Mouse (Mus musculus) lung, postnatal 0 days (tissue): ENCODE data around the gene Ucp3. TPM values are rescaled to one million over a fixed set of nuclear protein-coding genes. Genes with fewer than 3 reads are reported as not detected.
A peak's percentile ranks its signal among the peaks of the same experiment; 100 is the strongest.

ENCODE experiments used
- ATAC-seq: fragments of 200-750 bp; cut with Nextera tagmentation; 2 replicates; pipeline ENCODE4 v1.8.0; 2017; ENCODE audit warnings: moderate library complexity
- DNase-seq: peaks from one replicate; pipeline ENCODE4 v3.0.0-alpha.2; 2016; ENCODE audit warnings: low spot score
- H3K27ac ChIP-seq: fragments of 300-500 bp; sonication (generic); 2 replicates; pipeline ENCODE4 v1.5.1; 2014; ENCODE audit warnings: antibody characterized with exemption, mild to moderate bottlenecking, low read length, mixed read lengths
- H3K27me3 ChIP-seq: fragments of 300-500 bp; sonication (generic); replicated peaks from 2 replicates; pipeline ENCODE4 v1.6.1; 2014; ENCODE audit warnings: low read length, mixed read lengths; ENCODE audit not compliant: insufficient read depth
- H3K36me3 ChIP-seq: fragments of 300-500 bp; sonication (generic); 2 replicates; pipeline ENCODE4 v1.6.1; 2014; ENCODE audit warnings: low read length, mixed read lengths; ENCODE audit not compliant: insufficient read depth
- H3K4me1 ChIP-seq: fragments of 300-500 bp; sonication (generic); 2 replicates; pipeline ENCODE4 v1.6.1; 2014; ENCODE audit warnings: antibody characterized with exemption, low read depth, low read length, mixed read lengths; ENCODE audit not compliant: insufficient read depth
- H3K4me2 ChIP-seq: fragments of 300-500 bp; sonication (generic); replicated peaks from 2 replicates; pipeline ENCODE4 v1.6.1; 2014; ENCODE audit warnings: low read depth, mild to moderate bottlenecking, low read length, moderate library complexity, mixed read lengths
- H3K4me3 ChIP-seq: fragments of 300-500 bp; sonication (generic); 2 replicates; pipeline ENCODE4 v1.5.1; 2014; ENCODE audit warnings: low read depth, low read length
- H3K9ac ChIP-seq: fragments of 300-500 bp; sonication (generic); replicated peaks from 2 replicates; pipeline ENCODE4 v1.6.1; 2014; ENCODE audit warnings: low read depth, mild to moderate bottlenecking
- H3K9me3 ChIP-seq: fragments of 300-500 bp; sonication (generic); 2 replicates; pipeline ENCODE4 v1.6.1; 2016; ENCODE audit warnings: low read length, mixed read lengths
- CTCF ChIP-seq: IDR thresholded peaks from 2 replicates; pipeline ENCODE4 v1.5.1; 2016; ENCODE audit warnings: antibody characterized with exemption, mild to moderate bottlenecking
- EP300 ChIP-seq: IDR thresholded peaks from 2 replicates; pipeline ENCODE4 v1.6.1; 2016; ENCODE audit warnings: antibody characterized with exemption, mild to moderate bottlenecking, control low read depth
- WGBS: fragments of 180-500 bp; shearing (Covaris S2); extraction: QIAGEN DNeasy Blood & Tissue Kit; methylation state at CpG from one replicate; pipeline ENCODE4 v1.1.7; 2014; 5-methylcytosine and 5-hydroxymethylcytosine counted together
- polyA plus RNA-seq: library from polyadenylated mRNA; unstranded; fragments of >200 nt; fragmentation: Nextera tagmentation; extraction: Ambion mirVana; gene quantifications from 2 replicates; pipeline ENCODE4 v1.2.1, GENCODE M21; 2015

The Ucp3 gene
- polyA plus RNA-seq, 1 experiment from 2014 or later: 0.08 TPM

- Histone ChIP-seq H3K27me3 (no peaks in the 10 kb centered on the region), H3K9ac (no peak overlapping the region), H3K9me3 (no peaks in the 10 kb centered on the region), H3K36me3 (no peaks in the 10 kb centered on the region), H3K4me1 (no peaks in the 10 kb centered on the region), H3K4me2 (no peak overlapping the region; the same call in 1 of the 2 replicates), H3K27ac (no peak overlapping the region), H3K4me3 (no peak overlapping the region)
- ATAC-seq (peak; percentile 75), DNase-seq (peak; percentile 90)
- peak; percentile 96 for TF ChIP-seq CTCF
- no peak for TF ChIP-seq EP300
- 16% methylated on average over 10 of the region's 10 CpGs for WGBS
Observed at GRCm38 (mm10) chr7:100520663-100521285, 48.0 kb downstream of the Ucp3 start.

- H3K36me3 ChIP-seq: no peaks in the 10 kb centered on the region
- H3K4me1 ChIP-seq: no peaks in the 10 kb centered on the region
- ATAC-seq (no peak), DNase-seq (no peak)
- H3K4me3 ChIP-seq: no peak overlapping the region
- 68% methylated on average over 3 of the region's 3 CpGs for WGBS
- H3K4me2 ChIP-seq: no peak overlapping the region
- H3K27ac ChIP-seq: no peak overlapping the region
- TF ChIP-seq CTCF (no peak), EP300 (no peak)
- H3K27me3 ChIP-seq: no peaks in the 10 kb centered on the region
- H3K9me3 ChIP-seq: no peaks in the 10 kb centered on the region
- H3K9ac ChIP-seq: no peak overlapping the region
Observed at GRCm38 (mm10) chr7:100522222-100522621, 49.4 kb downstream of the Ucp3 start.

GRCm38 (mm10) chr7:100524669-100525068 is 51.9 kb downstream of the Ucp3 start:
- no peak overlapping the region for H3K4me3 ChIP-seq
- DNase-seq (no peak), ATAC-seq (no peak)
- no peak overlapping the region for H3K4me2 ChIP-seq
- TF ChIP-seq CTCF (no peak), EP300 (no peak)
- H3K27ac ChIP-seq: no peak overlapping the region
- no peak overlapping the region for H3K9ac ChIP-seq
- H3K4me1 ChIP-seq: no peaks in the 10 kb centered on the region
- H3K36me3 ChIP-seq: no peaks in the 10 kb centered on the region
- H3K27me3 ChIP-seq: no peaks in the 10 kb centered on the region
- H3K9me3 ChIP-seq: no peaks in the 10 kb centered on the region
- WGBS: 56% methylated on average over 8 of the region's 8 CpGs

GRCm38 (mm10) chr7:100530766-100531165 is 58.0 kb downstream of the Ucp3 start:
- WGBS: 89% methylated on average over 5 of the region's 5 CpGs
- TF ChIP-seq EP300 (no peak), CTCF (no peak)
- H3K9me3 ChIP-seq: no peaks in the 10 kb centered on the region
- no peaks in the 10 kb centered on the region for H3K27me3 ChIP-seq
- no peak overlapping the region for H3K9ac ChIP-seq
- no peaks in the 10 kb centered on the region for H3K36me3 ChIP-seq
- no peak overlapping the region for H3K4me2 ChIP-seq
- no peak overlapping the region for H3K27ac ChIP-seq
- no peak for DNase-seq
- H3K4me3 ChIP-seq: no peak overlapping the region
- no peaks in the 10 kb centered on the region; the same call in 1 of the 2 replicates for H3K4me1 ChIP-seq
- ATAC-seq: no peak

GRCm38 (mm10) chr7:100533503-100533902 is 60.7 kb downstream of the Ucp3 start:
- no peak for ATAC-seq
- no peaks in the 10 kb centered on the region for H3K9me3 ChIP-seq
- 0 out of 2 replicates have a peak overlapping the region, but pooled peaks have one; percentile 8 for H3K4me2 ChIP-seq
- peak; percentile 21 for DNase-seq
- WGBS: 27% methylated on average over 2 of the region's 2 CpGs
- H3K9ac ChIP-seq: no peak overlapping the region; the same call in 1 of the 2 replicates
- H3K27me3 ChIP-seq: no peaks in the 10 kb centered on the region
- no peak overlapping the region for H3K4me3 ChIP-seq
- no peak for TF ChIP-seq EP300
- TF ChIP-seq CTCF: no peak
- peak overlapping the region; percentile 43 for H3K27ac ChIP-seq
- H3K36me3 ChIP-seq: no peaks in the 10 kb centered on the region
- peaks cover 4% of the 10 kb centered on the region; the same call in 1 of the 2 replicates for H3K4me1 ChIP-seq

DNA sequence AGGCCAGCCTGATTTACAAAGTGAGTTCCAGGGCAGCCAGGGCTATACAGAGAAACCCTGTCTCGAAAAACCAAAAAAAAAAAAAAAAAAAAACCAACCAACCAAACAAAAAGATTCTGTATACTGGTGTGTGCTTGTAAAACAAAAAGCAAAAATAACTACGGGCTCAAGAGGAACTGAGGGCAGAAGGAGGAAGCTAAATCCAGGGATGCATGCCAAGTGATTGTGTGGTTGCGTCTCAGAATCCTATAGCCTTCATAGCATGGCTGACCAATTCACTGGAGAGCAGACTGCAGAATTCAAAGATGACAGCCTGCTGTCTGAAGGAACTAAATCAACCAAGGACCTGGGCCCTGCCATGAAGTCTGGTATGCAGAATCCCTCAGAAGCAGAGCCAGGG is 61.4 kb downstream of the Ucp3 start:
- DNase-seq (no peak), ATAC-seq (no peak)
- Histone ChIP-seq H3K9ac (no peak overlapping the region), H3K4me2 (no peak overlapping the region), H3K36me3 (no peaks in the 10 kb centered on the region; the same call in 1 of the 2 replicates), H3K27ac (no peak overlapping the region), H3K9me3 (no peaks in the 10 kb centered on the region), H3K4me1 (peaks cover 4% of the 10 kb centered on the region; the same call in 1 of the 2 replicates), H3K4me3 (no peak overlapping the region), H3K27me3 (no peaks in the 10 kb centered on the region)
- TF ChIP-seq EP300 (no peak), CTCF (no peak)
- 55% methylated on average over 3 of the region's 3 CpGs for WGBS
